Mouse (Mus musculus) megakaryocyte, embryonic 14.5 days (primary cell): ENCODE results near the gene Pla2g10.

ENCODE experiments used
- FLI1 ChIP-seq: IDR thresholded peaks from 2 replicates; pipeline ENCODE4 v1.6.1; 2012; ENCODE audit warnings: low read length, inconsistent platforms, mixed read lengths
- GATA1 ChIP-seq: IDR thresholded peaks from 3 replicates; pipeline ENCODE4 v1.6.1; 2012; ENCODE audit warnings: mixed read lengths, low read length, inconsistent platforms, borderline replicate concordance

DNA sequence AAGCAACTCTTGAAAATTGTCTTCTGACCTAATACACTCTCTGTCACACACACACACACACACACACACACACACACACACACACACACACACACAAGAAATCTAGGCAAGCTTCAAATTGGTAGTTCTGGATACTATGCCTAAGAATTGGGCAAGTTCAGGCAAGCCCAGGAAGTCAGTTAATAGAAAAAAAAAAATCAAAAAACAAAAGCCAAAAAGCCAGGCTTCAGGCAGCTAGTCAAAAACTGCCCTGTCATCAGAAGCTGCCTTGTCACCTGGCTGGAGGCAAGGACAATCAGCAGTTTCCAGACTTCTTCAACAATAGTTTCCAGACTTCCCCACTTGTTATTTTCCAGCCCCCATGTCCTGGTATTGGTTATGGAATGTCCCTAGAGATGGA, 35.6 kb upstream of the Pla2g10 start:
- TF ChIP-seq GATA1 (no peak), FLI1 (no peak)
